Mouse (Mus musculus): Measurements from ENCODE around the gene Cfap300.

Cfap300 gene

DNA sequence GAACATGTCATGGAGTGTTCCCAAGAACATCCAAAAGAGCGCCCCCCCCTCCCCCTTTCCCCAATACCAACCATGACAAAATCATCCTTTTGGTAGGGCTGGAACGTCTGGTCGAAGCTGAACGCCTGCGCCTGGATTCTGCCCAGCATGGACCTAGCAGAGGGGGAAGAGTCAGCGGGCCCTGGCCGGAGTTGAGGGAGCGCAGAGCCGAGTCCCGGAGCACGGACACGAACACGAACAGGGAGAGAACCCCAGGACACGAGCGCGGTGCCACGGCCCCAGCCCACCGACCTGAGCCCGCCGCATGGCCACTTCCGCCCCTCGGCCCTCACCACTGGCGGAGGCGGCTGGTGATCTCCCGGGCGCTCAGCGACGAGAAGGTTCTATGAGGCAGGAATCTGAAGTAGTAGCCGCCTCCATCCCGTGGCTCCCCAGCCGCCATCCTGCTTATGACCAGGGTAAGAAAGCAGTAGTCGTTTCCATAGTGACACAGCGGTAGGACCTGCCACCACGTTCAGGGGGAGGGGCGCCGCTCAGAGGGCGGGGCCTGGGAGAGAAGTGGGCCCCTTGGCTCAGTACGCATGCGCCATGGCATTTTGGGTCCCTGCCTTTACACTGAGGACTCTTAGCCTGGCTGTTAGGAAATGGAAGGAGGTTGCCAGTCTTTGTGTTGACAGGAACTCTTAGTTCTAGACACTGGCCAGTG is at the start of gene Cfap300:
TSS of gene Cfap300 (minus strand) at position 486 of the 706 bp plus-strand sequence.
- peak; percentile 99 for DNase-seq

DNA sequence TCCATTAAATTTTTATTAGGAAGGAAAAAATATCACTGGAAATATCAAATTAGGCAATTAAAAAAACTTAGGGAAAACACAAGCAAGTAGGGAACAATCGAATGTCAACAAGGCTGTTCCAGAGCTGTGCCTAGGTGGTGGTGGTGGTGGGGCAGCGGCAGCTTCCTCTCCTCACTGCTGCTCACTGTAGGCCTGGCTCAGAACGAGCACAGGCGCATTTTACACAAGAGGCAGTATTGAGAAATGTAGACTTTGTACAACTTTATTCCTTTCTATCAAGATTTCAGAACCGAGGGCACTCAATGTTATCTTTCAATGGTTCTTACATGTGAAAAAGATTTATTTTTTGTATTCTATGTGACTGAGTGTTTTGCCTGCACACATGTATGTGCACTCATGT is 36.3 kb upstream of the Cfap300 start:
- no peak for DNase-seq

DNA sequence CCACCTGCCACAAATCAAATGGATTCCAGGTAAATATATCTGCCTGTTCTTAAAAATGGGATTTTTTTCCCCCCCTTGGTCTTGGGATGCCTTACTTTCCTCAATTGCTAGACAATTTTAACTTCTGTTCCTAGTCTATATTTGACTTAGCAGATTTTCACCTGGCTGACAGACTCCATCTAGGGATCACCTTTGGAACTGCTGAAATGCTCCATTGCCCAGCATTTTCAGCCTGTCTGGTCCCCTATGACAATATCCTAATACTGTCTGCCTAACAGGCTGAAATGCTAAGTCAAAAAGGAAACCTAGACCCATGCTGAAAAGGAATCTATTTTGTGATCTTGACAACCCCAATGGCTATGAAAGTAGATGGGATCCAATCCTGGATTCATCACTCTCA is 31.7 kb upstream of the Cfap300 start:
- DNase-seq: peak; percentile 42 to 53

DNA sequence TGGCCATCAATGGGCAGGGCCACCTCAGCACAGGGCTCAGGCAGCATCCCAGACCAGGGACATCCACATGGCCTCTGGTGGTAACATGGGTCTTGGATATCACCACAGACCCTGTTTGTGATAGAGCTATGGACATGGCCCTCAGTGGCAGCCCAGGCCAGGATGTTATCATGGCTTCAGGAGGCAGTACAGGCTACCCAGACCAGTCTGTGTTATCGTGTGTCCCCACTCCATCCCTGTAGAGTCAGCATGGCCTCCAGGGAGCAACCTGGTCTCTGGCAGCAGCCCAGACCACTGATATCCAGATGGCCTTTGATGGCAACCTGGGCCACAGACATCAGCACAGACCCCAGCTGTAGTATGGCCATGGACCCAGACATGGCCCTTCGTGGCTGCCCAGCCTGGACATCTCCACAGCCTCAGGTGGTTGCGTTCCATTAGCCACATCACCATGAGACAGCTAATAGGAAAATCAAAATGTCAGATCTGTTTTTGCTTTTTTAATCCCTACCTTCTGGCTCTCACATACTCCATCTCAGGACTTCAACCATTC is 30.7 kb upstream of the Cfap300 start:
- DNase-seq: no peak

DNA sequence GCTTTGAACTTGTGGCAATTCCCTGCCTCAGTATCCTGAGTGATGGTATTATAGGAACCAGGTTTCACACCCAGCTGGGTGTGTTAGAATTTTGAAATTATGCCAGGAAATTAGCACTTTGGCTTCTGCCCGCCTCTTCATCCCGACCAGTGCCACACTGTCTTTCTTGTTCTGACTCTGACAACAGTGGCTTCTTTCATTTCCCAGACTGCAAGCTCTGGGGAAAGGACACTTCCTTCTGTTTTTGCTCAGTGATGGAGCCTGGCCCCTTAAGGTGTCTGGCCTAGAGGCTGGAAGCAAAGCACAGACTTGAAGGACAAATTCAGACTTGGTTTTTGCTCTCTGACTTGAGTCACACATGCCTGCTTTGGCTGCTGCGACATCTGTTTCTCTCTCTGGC is 17.0 kb upstream of the Cfap300 start:
- peak; percentile 9 to 12 for DNase-seq

DNA sequence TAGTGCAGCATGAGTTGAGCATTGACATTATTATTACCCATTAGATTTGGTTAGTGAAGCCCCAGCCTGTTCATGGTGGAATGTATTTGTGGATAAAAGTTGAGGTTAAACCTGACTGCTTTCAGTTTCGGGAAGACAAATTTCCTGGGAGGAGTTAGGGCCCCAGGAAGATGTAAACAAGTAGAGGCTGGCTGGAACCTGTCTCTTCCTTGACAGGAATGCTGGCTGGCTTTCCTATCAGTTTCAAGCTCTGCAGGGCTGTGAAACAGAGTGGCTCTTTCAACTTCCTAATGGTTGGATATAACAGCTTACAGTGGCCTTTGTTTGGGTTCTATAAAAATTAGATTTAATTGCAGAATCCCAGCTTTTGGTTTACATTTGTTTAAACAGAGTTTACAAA is 12.2 kb upstream of the Cfap300 start:
- no peak for DNase-seq

DNA sequence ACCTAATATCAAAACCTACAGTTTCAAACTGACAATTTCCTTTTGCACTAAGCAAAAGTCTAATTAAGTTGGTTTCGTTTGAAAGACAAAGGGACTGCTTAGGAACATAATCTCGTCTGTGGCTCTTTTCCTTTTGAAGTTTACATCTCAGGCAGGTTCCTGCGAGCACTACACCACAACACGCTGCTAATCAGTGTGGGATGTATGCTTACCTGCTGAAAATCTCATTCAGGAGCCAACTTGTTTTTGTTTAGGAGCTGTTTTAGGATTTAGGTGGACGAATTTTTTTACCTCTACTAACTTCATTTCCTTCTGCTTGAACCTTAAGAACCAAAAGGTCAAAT is 393 bp upstream of the Cfap300 start:
- no peak for DNase-seq

DNA sequence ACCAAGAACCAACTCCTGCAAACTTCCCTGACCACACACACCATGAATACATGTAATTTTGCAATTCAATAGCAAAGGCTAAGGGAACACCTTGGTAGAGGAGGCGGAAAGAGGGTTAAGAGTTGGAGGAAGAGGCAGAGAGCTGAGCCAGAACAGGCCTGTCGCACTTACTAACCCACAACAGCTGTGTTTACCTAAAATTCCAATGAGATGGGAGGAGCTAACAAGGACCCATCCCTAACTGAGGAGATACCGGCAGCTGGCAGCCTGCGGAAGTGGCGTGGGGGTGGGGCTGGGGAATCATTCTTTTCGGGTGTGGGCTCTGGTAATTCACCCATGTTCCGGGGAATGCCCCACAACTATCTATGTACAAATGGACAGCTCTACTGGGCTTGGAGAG is 7.1 kb downstream of the Cfap300 start:
- no peak for DNase-seq

DNA sequence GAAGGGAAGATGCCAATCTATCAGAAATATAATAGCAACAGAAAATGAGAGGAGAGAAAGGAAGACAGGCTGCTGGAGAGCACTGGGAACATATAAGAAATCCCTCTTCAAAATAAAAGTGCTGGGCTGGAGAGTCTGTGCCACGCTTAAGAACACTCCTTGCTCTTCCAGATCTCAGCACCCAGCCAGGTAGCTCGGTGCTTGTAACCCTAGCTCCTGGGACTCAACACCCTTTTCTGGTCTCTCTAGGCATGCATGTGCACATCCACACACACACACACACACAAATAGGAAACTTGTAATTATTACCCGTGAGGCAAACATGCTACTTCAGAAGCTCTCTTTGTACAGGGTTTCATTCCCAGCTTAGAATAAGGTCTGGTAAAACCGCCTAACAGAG is 7.5 kb downstream of the Cfap300 start:
- no peak for DNase-seq

DNA sequence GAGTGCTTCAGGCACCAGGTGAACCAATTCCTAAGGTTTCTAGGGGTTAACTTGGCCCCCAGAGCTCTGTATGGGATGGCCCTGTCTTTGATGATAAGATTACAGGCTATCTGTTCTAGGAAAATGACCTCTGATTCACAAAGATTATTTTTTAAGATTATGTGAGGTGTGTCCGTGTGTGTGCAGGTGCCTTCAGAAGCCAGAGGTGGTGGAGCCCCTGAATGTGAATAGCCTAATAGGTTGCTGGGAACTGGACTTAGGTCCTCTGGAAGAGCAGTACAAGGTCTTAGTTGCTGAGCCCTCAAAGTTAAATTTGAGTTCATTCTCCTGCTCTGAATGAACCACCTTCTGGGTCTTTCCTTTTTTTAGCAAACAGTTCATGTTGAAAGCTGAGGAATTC is 8.5 kb downstream of the Cfap300 start:
- DNase-seq: no peak

DNA sequence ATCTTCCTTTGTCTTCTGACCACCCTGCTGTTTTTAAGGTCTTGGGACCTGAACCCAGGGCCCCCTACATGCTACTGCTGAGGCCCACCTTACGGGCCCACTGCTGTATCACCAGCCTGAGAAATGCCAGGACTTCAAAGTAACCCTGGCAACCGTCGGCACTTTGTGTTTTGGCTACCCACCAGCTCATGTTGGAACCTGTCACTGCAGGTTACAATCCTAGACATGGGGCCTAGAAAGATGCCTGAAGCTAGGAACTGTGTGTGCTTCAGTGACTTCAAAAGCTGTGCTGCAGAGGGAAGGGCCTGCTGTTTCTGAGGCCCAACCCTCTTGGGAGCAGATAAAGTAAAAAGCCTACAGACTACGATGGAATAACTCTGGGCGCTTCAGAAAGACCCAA is 9.8 kb downstream of the Cfap300 start:
- DNase-seq: peak; percentile 53 to 65

DNA sequence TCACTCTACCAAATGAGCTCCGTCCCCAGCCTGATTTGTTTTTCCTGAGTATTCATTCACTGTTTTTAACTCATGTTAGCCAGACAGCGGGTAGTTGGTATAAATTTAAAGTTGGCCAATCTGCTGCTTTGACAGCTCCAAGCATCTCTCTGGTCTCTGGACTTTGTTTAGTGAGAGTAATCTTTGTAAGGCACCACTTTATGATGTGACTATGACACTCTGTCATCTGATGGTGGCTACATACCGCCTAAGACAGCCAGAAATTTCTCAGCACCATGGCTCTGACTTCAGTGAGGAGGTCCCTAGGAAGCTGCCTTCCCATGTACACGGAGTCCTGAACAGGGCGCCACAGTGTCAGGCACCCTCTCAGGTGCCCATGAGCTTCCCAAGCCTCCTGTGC is 24.0 kb downstream of the Cfap300 start:
- DNase-seq: no peak

DNA sequence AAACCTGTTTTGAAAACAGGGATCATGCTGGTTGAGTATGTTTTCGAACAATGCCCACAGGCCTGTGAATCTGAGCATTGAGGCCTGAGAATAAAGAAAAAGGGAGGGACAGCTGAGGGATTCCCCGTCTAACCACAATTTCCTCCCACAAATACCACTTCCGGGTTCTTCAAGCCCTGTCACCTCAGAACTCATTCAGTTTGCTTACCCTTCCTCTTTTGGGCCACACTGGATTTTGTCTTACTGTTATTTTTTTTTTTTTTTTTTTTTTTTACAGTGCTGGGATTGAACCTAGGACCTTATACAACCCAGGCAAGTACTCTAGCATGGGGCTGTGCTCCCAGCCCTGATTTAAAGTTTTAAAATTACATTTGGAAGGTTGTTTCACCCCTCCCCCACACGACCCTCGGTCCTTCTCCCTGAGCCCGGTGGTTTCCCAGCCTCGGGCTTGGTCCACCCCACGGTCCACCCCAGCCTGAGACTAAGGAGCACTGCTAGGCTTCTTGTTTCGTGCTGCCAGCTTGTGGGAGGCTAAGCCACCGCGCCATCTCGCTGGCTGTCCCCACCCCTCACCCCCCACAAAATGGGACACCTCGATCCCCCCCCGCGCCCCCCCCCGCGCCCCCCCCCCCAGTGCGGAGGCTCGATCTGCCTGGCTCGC is 25.2 kb downstream of the Cfap300 start:
- DNase-seq: peak; percentile 30 to 36

DNA sequence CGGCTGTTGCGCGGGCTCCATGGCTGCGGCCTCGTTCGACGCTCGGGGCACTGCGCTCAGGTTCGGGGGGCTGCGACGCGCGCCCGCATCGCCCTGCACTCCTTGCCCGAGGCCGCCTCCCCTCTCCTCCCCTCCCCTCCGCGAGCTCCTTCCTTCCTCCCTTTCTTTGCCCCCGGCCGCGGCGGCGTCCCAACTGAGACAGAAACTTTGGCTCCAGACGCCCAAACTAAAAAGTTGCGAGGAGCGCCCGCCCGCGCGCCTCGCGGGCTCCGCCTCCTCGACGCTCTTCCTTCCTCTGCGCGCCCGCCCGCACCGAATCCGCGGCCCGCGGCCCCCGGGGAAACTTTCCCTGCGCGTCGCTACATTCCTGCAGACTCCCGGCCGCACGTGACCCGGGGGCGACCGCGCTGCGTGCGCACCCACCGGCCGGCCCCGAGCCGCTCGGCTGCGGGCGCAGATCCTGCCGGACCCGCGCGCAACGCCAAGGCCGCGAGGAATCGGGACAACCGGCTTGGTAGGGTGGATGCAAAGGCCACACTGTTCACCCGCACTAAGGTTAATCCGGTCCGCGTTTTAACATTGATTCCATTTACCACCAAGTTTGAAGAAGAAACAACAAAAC is 38.1 kb downstream of the Cfap300 start, which contains the start of gene Yap1:
TSS of gene Yap1 (minus strand) at position 227 of the 622 bp plus-strand sequence.
- DNase-seq: peak; percentile 81 to 87

DNA sequence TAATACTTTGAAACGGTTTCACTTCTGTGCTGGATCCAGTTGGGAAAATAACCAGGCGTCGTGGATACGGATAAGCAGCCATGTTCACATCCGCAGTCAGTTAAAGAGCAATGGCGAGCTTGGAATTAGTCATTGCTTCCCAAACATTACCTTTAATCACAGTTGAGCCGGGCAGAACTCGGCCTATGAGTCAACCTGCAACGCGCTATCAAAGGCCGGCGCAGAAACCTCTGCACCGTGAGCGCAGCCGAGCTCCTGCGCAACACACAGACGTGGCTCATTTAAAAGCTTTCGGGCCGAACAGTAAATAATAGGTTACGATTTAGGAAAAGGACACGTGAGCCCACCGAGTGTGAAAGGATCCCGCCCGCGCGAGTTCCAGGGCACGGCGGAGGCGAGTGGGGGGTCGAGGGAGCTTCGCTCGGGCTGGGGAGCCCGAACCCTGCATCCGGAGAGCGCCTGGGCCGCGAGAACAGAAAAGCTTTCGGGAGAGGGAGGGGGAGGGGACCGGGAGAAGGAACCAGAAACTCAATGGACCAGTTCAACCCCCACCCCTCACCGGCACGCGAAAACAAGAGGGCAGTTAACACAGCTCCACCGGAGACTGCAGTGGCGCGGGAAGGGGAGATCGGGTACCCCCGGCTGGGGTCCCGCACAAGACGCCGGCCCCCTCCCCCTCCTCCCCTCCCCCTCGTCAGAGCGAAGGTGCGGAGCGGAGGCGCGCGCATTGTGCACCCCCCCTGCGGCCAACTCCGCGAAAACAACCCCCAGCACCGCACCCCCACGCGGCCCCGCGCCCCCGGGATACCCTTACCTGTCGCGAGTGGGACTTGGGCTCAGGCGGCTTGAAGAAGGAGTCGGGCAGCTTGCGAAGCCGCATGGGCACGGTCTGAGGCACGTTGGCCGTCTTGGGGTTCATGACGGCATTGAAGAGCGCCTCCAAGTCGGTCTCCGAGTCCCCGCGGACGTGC is 39.0 kb downstream of the Cfap300 start:
- DNase-seq: peak; percentile 66 to 69

DNA sequence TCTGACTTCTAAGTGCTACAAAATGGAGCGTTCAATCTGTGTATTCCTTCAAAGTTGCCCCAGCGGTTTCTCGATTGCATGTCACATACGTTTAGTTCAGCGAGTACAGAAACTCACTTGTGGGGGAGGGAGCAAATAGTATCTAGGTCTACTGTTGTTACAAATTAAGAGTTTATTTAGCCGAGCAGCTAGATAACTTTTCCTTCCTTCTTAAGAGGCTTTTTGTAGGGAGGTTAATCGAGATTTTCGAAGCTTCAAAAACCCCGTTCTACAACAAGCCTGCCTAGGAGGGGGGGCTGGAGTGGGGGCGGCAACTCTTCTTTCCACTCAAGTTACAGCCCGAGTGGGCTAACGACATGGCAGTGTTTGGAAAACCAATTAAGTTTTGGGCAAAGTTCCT is 39.8 kb downstream of the Cfap300 start:
- peak; percentile 19 to 25 for DNase-seq

DNA sequence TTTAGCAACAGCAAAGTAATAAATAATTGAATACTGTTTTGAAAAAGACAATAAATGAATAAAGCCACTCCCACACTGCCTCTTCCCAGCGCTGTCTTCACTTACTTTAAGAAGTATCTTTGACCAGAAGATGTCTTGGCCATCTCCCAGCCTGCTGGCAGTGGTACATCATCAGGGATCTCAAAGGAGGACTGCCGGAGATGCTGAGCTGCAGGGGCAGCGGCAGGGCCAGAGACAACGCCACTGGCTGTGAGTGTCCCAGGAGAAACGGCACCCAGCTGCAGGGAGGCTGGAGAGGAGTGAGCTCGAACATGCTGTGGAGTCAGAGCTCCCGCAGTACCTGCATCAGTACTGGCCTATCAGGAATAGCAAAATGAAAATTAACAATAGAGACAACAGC is 41.3 kb downstream of the Cfap300 start:
- DNase-seq: peak; percentile 39 to 57

DNA sequence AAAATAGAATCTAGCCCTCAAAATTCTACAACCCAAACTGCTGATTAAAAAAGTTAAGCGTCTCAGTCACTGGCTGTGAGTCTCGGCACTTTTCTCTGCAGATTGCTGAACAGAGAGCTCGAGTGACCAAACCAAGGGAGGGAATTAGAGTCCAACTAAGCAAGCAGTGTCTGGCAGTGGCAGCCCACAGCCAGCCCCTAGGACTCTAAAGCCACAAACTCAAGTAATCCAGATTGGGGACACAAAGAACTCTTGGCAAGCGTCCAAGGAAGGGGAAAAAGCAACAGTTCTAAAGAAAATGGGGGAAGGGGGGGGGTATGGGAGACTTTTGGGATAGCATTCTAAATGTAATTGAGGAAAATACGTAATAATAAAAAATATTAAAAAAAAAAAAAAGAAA is 48.3 kb downstream of the Cfap300 start:
- peak; percentile 16 to 17 for DNase-seq

DNA sequence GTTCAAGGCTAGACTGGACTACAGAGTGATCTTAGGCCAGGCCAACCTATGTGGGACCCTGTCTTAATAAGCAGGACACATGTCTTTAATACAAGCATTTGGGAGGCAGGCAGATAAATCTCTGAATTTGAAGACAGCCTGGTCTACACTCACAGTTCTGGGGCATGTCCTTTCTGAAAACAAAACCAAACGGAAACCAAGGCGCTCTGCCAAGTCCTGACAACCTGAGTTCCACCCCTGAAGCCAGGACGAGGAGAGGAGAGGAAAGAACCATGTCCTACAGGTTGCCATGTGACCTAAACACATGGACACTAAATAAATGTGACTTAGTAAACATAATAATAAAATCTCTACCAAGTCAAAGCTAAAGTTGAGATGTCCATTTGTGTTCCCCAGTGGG is 50.0 kb downstream of the Cfap300 start:
- DNase-seq: no peak

DNA sequence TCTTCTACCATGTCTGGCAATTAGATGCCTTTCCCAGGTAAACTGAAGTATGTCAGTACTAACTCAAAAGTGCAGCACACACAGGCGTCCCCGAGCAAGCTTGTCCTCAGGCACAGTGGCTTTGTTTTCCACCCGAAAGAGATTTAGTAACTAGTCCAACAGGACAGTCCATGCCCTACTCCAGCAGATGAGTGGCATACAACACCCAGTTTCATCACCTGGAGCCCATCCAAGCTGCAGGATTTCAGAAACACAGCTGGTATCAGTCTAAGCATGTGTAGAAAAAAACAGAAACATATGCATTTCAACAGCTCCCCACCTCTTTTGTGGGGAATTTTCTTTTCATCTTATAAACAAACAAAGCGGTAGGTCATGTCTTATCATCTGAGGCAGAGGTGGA is 51.7 kb downstream of the Cfap300 start:
- DNase-seq: no peak

DNA sequence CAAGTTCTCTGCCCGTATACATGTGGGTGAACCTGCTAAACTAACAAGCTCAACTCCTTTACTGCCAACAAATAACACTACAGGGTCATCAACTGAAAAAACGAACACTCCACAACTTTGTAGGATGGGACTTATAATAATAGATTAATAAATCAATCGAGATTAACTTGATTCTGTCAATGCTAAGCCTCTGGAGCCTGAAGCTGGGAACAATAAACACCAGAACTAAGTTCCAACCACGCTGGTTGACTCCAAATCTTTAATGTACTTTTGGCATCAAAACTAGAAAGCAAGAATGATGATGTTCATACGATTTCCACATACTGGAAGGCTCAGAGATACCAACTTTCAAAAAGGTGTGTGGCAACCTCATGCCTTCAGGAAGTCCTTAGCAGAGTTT is 55.5 kb downstream of the Cfap300 start:
- no peak for DNase-seq

DNA sequence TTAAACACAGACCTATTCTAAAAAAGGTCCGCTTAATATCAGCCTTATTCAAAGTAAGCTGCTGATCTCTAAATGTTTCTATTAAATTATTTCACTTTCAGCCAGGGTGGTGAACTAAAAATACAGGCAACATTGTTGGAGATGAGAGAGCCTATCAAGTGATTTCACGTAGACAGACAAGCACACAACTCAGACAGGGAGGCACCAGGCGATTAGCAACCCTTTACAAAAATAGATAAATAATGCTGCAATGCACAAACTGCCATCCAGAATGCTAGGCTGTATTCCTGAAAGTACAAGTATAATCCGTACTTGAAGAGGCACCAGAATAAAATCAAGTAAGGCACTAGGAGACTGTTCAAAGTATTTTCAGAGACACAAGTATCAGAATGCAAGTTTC is 58.3 kb downstream of the Cfap300 start:
- no peak for DNase-seq

DNA sequence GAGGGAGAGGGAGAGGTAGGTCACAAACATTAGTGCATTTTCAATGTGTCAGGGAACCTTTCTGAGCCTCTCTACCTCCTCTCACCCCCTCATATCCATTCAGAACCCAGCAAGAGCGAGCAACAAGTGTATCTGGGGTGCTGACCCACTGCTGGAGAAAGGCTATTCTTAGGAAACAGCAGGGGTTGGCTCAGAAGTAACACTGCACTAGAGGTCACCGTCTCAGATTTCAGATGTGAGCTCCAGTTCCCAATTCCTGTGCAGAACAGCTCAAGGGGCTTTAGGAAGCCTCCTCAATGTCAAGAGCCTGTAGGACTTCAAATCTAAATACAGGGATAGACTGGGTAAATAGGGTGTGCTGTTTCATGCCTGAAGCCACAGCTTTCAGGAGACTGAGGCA is 59.0 kb downstream of the Cfap300 start:
- DNase-seq: no peak

Data from cerebellum, postnatal 10 days (tissue).